Mouse (Mus musculus): ENCODE measurements around the gene Gpn3. TPM values are rescaled to one million over a fixed set of nuclear protein-coding genes. Genes with fewer than 3 reads are reported as not detected.

Gpn3 gene
- polyA plus RNA-seq (2015; fragmentation: Nextera tagmentation; extraction: Ambion mirVana), result 58.0 and 67.6 TPM in 2 replicates

DNA sequence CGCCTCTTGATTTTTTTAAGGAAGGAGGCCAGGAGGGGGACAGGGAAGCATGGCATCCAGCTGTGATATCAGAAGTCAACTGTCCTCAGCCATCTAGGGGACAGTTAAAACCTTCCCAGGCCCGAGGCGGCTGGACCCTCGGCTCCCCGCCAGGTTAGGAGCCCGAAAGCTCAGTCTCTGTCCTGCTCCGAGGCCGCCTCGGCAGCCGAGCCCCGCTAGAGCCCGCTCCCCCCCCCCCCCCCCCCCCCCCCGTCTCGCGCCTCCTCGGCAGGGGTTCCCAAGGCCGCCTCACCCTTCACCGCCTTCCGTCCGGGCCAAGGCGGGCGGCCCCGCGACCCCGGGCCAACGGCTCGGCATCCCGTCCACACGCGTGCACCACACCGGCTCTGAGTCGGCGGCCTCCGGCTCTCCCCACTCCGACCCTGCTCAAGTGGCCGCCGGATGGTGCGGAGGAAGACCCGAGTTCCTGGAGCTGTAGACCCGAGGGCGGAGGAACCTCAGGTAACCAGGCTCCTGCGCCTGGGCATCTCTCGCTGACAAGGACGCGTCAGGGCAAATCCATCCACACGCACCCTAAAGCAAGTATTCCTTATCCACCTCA, at the start of gene Gpn3:
Gene Gpn3 (plus strand): TSS at position 286 of the 601 bp plus-strand sequence.

DNA sequence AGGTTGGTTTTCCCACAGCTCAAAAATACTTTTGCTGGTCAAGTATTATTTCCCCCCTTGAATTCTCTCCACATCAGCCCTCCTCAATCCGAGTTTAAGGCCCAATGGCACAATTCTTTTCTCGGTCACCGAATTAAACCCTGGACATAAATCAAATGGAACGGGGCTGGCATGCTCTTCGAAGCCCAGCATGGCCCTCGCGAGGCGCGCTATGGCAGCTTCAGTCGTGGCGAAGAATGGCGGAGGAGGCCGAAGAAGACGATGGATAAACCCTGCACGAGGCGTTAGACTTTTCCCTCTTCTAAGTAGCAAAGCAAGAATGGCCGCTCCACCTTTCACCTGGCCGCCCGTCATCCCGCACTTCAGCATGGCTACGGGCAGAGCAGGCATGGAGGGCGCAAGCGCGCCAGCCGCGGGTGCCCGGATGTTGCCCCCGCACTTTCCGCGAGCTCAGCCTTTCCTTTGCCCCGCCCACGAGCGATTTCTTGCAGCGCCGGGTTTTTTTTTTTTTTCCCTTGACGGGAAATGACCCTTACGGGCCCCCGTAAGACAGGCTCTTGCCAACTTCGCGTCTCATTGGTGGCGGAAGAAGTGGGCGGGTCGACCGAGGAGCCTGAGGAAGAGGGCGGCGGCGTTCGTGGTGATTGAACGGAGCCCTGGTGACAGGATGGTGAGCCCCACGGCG, 17.7 kb upstream of the Gpn3 start, which contains the start of the genes Rad9b and Vps29:
Gene Rad9b (minus strand): TSS at position 427 of the 685 bp plus-strand sequence.
Gene Vps29 (plus strand): TSS at position 563 of the 685 bp plus-strand sequence.

DNA sequence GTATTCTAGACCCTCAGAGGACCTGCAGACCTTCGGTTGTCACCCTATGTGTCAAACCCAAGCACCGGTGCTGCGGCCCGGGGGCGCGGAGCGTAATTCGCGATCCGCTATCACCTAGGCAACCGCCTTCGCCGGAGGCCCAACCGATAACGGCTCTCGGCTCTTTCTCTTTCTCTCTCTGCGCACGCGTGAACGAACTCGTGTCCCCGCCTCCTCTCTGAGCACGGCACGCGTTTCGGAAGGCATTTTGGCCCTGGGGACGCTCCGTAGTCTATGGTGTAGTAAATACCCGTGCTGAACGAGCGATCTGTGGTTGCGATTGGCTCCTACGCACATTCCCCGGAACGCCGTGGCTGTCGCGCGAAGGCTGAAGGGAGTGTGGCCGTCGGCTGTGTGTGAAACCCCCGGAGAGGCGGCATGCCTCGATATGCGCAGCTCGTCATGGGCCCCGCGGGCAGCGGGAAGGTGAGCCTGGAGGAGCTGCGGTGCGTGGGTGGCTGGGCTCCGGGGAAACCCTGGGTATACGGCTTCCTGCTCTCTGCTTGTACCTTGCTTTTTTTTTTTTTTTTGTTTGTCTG, 605 bp downstream of the Gpn3 start, which contains the start of gene Fam216a:
Gene Fam216a (minus strand): TSS at position 173 of the 578 bp plus-strand sequence.

DNA sequence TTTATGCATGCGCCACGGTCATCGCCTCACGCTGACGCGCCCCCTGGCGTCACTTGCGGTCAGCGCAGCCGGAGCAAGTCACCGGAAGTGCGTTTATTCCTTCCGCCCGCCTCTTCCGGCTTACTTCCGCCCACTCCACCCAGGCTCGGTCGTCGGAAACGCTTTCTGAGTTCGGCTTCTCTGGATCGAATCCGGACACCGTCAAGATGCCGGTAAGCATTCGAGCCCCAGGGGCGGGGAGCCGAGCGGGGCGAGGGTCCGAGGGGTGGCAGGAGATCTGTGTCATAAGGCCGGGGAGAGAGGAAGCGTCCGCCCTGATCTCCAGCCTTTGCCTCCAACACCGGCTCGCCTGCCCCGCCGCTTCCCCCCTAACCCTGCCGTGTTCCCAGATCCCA, 20.1 kb downstream of the Gpn3 start, which contains the start of gene Arpc3:
Gene Arpc3 (plus strand): TSS at position 93 of the 395 bp plus-strand sequence.

DNA sequence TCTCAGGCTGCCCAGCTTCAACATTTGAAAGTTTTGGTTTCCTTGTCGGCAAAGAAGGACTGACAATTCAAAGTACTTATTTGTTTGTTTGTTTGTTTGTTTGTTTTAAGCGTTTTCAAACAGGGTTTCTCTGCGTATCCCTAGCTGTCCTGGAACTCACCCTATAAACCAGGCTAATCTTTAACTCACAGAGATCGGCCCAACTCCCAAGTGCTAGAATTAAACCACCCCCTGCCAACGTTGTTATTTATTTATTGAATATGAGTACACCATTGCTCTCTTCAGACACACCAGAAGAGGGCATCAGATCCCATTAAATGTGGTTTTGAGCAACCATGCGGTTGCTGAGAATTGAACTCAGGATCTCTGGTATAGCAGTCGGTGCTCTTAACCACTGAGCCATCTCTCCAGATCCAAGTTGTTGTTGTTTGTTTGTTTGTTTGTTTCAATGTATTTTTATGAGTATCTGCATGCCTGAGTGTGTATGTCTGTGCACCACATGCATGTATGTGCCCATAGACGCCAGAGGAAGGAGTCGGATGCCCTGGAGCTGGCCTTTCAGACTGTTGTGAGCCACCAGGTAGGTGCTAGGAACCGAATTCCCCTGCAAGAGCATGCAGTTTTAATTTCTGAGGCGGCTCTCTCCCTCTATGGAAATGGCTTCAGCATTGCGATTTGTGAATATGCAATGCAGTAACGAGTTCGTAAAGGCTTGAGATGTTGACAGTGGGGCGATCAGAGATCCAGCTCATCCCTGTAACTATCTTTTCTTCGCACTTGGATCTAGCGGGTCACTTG, 49.8 kb downstream of the Gpn3 start, which contains the start of gene Anapc7:
Gene Anapc7 (plus strand): TSS at position 423 of the 798 bp plus-strand sequence.

Other genes with a start within 250 kb of the Gpn3 start
- gene Ccdc63, start 231.1 kb upstream of the Gpn3 start, polyA plus RNA-seq (2015; fragmentation: Nextera tagmentation; extraction: Ambion mirVana), result 1.8 and 1.9 TPM in 2 replicates
- 197 and 200 TPM in 2 replicates for gene Ppp1cc, start 213.6 kb upstream of the Gpn3 start, polyA plus RNA-seq (2015; fragmentation: Nextera tagmentation; extraction: Ambion mirVana)
- gene Hvcn1, start 165.1 kb upstream of the Gpn3 start, polyA plus RNA-seq (2015; fragmentation: Nextera tagmentation; extraction: Ambion mirVana), result 6.1 and 10.5 TPM in 2 replicates
- gene Tctn1, start 107.4 kb upstream of the Gpn3 start, polyA plus RNA-seq (2015; fragmentation: Nextera tagmentation; extraction: Ambion mirVana), result 2.7 and 4.1 TPM in 2 replicates
- 5.1 and 7.0 TPM in 2 replicates for gene Pptc7, start 87.5 kb upstream of the Gpn3 start, polyA plus RNA-seq (2015; fragmentation: Nextera tagmentation; extraction: Ambion mirVana)
- gene Rad9b, start 17.6 kb upstream of the Gpn3 start, polyA plus RNA-seq (2015; fragmentation: Nextera tagmentation; extraction: Ambion mirVana), result 4.6 and 5.2 TPM in 2 replicates
- 118 and 123 TPM in 2 replicates for gene Vps29, start 17.5 kb upstream of the Gpn3 start, polyA plus RNA-seq (2015; fragmentation: Nextera tagmentation; extraction: Ambion mirVana)
- gene Fam216a, start 488 bp downstream of the Gpn3 start, polyA plus RNA-seq (2015; fragmentation: Nextera tagmentation; extraction: Ambion mirVana), result 30.1 and 32.6 TPM in 2 replicates
- 147 and 149 TPM in 2 replicates for gene Arpc3, start 20.0 kb downstream of the Gpn3 start, polyA plus RNA-seq (2015; fragmentation: Nextera tagmentation; extraction: Ambion mirVana)
- gene Anapc7, start 49.8 kb downstream of the Gpn3 start, polyA plus RNA-seq (2015; fragmentation: Nextera tagmentation; extraction: Ambion mirVana), result 22.4 and 22.7 TPM in 2 replicates
- 16.0 and 17.2 TPM in 2 replicates for gene Atp2a2, start 130.3 kb downstream of the Gpn3 start, polyA plus RNA-seq (2015; fragmentation: Nextera tagmentation; extraction: Ambion mirVana)
- gene Ift81, start 242.6 kb downstream of the Gpn3 start, polyA plus RNA-seq (2015; fragmentation: Nextera tagmentation; extraction: Ambion mirVana), result 5.2 and 10.6 TPM in 2 replicates

All from spleen, postnatal 0 days (tissue).